Mouse (Mus musculus): ENCODE measurements at regions not wholly inside any gene's neighbourhood (a gene's known extent, or its start where the extent isn't known, plus 50 kb on each side); places are given as distances from the start of the nearest gene placed in this dataset.

DNA sequence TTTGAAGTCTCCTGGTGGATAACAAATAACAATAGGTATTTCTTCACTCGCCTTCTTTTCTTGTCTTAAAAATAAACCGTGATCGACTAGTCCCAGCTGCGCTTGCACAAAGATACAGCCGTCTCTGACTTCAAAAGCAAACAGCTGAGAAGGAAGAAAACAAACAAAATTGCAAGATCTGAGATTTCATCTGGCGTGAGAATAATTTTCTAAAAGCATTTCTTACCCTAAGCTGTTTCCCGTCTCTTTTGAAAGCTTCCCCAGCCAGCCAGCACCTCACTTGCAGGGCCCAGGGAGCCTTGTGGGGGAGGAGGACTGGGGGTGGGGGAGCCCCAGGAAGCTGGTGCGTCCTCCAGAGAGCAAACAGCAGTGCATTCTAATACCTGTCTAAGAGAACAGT is 258.2 kb upstream of the Pabpc6 start:
- H3K9me3 ChIP-seq: no peaks in the 10 kb centered on the region
- H3K4me3 ChIP-seq: no peak overlapping the region
- 57% methylated on average over 8 of the region's 8 CpGs for WGBS
- no peak for ATAC-seq (replicated peaks)
- H3K4me1 ChIP-seq: peaks cover 17% of the 10 kb centered on the region; the same call in 1 of the 2 replicates
- H3K27me3 ChIP-seq: no peaks in the 10 kb centered on the region
- no peak overlapping the region for H3K4me2 ChIP-seq (replicated peaks)
- peak overlapping the region; percentile 71 for H3K27ac ChIP-seq (replicated peaks)
- H3K36me3 ChIP-seq: no peaks in the 10 kb centered on the region
- H3K9ac ChIP-seq (replicated peaks): no peak overlapping the region

DNA sequence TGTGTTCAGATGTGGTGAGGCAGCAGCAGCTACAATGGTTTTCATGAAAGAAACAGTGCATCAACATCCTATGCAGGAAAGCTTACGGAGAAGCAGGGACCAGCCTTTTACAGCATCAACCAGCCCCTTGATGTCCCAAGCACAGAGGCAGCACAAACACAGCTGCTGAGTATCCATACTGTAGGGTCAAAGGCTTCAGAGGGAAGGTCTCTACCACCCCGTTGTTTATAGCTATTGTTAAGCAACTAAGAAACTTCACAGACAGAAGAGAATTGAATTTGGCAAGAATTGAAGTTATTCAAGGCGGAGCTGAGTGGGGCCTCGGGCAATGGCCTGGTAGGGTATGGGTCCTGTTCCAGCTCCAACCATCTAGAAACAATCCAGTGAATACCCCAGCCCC is 256.8 kb upstream of the Pabpc6 start:
- no peak for ATAC-seq (replicated peaks)
- Histone ChIP-seq H3K4me1 (peaks cover 17% of the 10 kb centered on the region; the same call in 1 of the 2 replicates), H3K27me3 (no peaks in the 10 kb centered on the region), H3K4me2 (replicated peaks) (no peak overlapping the region), H3K27ac (replicated peaks) (no peak overlapping the region), H3K36me3 (no peaks in the 10 kb centered on the region), H3K9me3 (no peaks in the 10 kb centered on the region), H3K4me3 (no peak overlapping the region), H3K9ac (replicated peaks) (no peak overlapping the region)
- WGBS: 42% methylated on average over 4 of the region's 4 CpGs

DNA sequence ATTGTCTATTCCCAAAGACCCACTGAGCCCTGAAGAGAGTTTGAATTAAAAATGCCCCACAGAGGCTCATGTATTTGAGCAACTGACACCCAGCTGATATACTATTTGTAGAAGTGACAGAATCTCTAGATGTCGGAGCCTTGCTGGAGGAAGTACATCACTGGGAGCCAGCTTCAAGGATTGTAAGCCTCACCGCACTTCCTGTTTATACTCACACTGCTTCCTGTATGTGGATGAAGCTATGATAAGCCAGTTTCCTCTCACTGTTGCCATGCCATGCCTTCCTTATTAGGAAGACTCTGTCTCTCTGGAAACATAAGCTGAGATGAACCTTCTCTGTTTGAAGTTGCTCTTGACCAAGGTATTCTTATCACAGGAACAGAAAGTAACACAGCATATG is 251.8 kb upstream of the Pabpc6 start:
- no peak overlapping the region for H3K9ac ChIP-seq (replicated peaks)
- no peaks in the 10 kb centered on the region for H3K27me3 ChIP-seq
- H3K4me1 ChIP-seq: peaks cover 2% of the 10 kb centered on the region; the same call in 1 of the 2 replicates
- H3K36me3 ChIP-seq: no peaks in the 10 kb centered on the region
- no peak overlapping the region for H3K4me2 ChIP-seq (replicated peaks)
- no peaks in the 10 kb centered on the region for H3K9me3 ChIP-seq
- H3K27ac ChIP-seq (replicated peaks): no peak overlapping the region
- WGBS: 94% methylated on average over 2 of the region's 2 CpGs
- no peak overlapping the region for H3K4me3 ChIP-seq
- ATAC-seq (replicated peaks): no peak

DNA sequence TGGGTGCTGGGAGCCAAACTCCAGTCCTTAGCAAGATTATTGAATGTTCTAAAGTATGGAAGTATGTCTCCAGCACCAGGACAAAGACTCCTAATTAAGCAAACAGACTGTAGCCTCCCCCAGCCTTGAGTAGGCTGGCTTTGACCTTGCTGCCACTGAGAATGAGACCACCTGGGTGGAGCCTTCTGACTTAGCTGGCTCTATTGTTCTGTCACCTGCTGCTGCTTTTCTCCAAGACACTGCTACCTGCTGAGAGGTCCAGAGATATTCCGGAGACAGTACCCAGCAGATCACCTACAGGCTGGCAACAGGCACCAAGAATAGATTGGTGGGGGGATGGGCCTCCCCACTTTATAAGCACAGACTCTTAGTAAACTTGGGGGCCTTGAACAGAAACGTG is 247.5 kb upstream of the Pabpc6 start:
- no peaks in the 10 kb centered on the region for H3K36me3 ChIP-seq
- H3K4me1 ChIP-seq: no peaks in the 10 kb centered on the region
- H3K27ac ChIP-seq (replicated peaks): no peak overlapping the region
- no peaks in the 10 kb centered on the region for H3K9me3 ChIP-seq
- no peak overlapping the region for H3K4me3 ChIP-seq
- no peak overlapping the region for H3K4me2 ChIP-seq (replicated peaks)
- ATAC-seq (replicated peaks): no peak
- WGBS: 27% methylated on average over 2 of the region's 2 CpGs
- no peak overlapping the region for H3K9ac ChIP-seq (replicated peaks)
- H3K27me3 ChIP-seq: no peaks in the 10 kb centered on the region

DNA sequence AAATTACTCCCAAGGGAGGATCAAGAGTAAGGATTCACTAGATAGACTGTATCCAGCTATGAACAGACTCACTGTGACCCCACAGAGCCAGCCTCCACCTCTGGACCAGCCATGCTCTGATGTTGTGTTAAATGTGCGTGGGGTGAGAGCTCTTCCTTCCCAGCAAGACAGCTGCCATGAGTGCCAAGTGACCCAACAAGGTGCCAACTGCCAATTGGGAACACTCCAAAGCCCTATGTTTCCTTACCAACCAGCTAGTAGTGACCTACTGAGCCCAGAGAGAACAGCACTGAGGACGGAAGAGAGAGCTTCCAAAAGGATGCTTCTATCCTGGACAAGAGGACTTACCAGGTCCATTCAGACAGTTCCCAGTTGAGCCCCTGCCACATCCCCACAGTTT is 241.3 kb upstream of the Pabpc6 start:
- no peaks in the 10 kb centered on the region for H3K36me3 ChIP-seq
- H3K4me1 ChIP-seq: peaks cover 9% of the 10 kb centered on the region
- no peak for ATAC-seq (replicated peaks)
- WGBS: 77% methylated on average over 2 of the region's 2 CpGs
- no peak overlapping the region for H3K27ac ChIP-seq (replicated peaks)
- no peaks in the 10 kb centered on the region for H3K27me3 ChIP-seq
- no peaks in the 10 kb centered on the region for H3K9me3 ChIP-seq
- no peak overlapping the region for H3K9ac ChIP-seq (replicated peaks)
- H3K4me3 ChIP-seq: no peak overlapping the region
- no peak overlapping the region for H3K4me2 ChIP-seq (replicated peaks)

DNA sequence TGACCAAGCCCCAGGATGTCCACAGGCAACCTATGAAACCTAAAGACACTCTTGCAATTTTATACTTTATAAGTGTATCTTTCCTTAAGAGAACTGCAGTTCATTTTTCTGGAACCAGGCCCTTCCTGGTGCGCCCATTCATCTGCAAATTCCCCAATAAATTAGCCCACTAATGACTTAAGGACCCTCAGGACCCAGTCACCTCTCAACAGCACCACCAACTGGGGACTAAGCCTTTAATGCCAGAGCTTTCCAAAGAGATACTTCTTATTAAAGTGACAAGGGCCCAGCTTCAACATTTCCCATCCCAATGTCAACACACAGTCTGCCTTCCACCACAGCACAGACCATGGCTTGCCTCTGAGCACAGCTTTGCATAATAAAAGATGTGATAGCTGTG is 237.6 kb upstream of the Pabpc6 start:
- 26% methylated on average over 1 of the region's 1 CpGs for WGBS
- Histone ChIP-seq H3K27me3 (no peaks in the 10 kb centered on the region), H3K4me1 (peaks cover 36% of the 10 kb centered on the region), H3K4me3 (no peak overlapping the region), H3K27ac (replicated peaks) (0 out of 2 replicates have a peak overlapping the region, but pooled peaks have one; percentile 82), H3K36me3 (no peaks in the 10 kb centered on the region), H3K9me3 (no peaks in the 10 kb centered on the region), H3K4me2 (replicated peaks) (no peak overlapping the region), H3K9ac (replicated peaks) (no peak overlapping the region)
- ATAC-seq (replicated peaks): no peak

DNA sequence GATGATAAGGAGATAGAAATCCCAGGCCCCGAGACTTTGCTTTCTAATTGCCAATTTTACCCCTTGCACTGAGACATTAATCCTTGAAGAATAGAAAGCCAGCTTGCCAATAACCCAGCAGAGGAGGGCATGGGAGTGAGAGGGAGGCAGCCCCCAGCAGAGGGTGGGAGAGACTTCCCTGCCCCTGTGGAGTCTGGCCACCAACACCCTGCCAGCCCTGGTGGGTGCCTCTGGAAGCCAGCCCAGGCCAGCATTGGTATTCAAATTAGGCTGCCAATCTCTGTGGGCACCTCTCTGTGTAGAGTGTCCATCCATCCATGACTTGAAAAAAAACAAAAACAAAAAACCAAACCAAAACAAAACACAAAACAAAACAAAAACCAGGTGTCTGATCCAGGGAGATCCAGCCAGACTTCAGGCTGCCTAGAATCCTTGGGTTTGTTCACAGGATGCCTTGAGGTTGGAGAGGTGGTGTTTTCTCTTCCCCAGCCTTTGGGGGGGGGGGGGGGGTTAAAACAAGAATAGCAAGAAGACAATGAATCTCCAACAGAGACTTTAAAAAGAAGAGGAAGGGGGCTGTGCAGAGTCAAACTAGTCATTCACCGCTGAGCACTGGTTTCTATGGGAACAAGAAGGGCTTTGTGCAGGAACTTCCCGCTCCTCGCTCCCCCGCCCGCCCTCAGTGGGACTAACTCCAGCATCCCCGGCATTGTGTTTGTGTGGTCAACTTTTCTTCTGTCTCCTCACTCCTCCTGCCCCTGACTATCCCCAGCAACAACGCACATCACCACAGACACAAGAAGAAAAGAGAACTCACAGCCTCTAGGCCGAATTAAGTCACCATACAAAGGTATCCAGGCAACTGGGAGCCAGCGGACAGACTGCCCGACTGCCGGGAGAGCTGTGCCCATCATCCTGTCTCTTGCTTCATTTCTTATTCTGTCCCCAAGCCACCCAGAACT is 236.3 kb upstream of the Pabpc6 start:
- H3K36me3 ChIP-seq: no peaks in the 10 kb centered on the region
- WGBS: under 1% methylated on average over 12 of the region's 12 CpGs
- H3K27ac ChIP-seq (replicated peaks): peak overlapping the region; percentile 82
- no peaks in the 10 kb centered on the region for H3K9me3 ChIP-seq
- H3K9ac ChIP-seq (replicated peaks): peak overlapping the region; percentile 16
- ATAC-seq (replicated peaks): peak; percentile 87
- peak overlapping the region; percentile 24 for H3K4me3 ChIP-seq
- peak overlapping the region; percentile 43 for H3K4me2 ChIP-seq (replicated peaks)
- H3K27me3 ChIP-seq: no peaks in the 10 kb centered on the region
- H3K4me1 ChIP-seq: peaks cover 36% of the 10 kb centered on the region

DNA sequence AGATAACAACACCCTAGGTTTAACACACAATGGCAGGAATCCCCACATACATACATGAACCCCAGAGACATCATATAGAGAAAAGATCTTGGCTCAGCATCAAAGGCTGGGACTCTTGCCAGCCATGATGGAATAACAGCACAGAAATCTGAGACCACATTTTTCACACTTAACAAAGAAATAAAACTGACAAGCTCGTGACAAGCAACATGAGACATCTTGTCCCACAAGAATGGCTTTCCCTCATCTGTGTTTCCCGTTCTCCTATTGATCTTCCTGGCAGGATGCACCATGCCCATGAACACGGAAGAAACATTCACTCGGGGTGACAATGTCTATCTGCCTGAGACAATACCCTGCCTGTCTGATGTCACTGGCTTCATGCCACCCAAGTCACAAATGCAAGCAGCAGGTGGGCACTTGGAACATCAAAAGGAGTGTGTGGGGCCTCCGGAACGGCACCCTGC is 235.0 kb upstream of the Pabpc6 start:
- no peak; the same call in 1 of the 2 replicates for ATAC-seq (replicated peaks)
- peak overlapping the region; percentile 82 for H3K27ac ChIP-seq (replicated peaks)
- H3K9ac ChIP-seq (replicated peaks): no peak overlapping the region
- H3K4me1 ChIP-seq: peaks cover 36% of the 10 kb centered on the region
- H3K4me3 ChIP-seq: no peak overlapping the region
- WGBS: 7% methylated on average over 6 of the region's 6 CpGs
- H3K9me3 ChIP-seq: no peaks in the 10 kb centered on the region
- H3K36me3 ChIP-seq: no peaks in the 10 kb centered on the region
- no peaks in the 10 kb centered on the region for H3K27me3 ChIP-seq
- no peak overlapping the region for H3K4me2 ChIP-seq (replicated peaks)

DNA sequence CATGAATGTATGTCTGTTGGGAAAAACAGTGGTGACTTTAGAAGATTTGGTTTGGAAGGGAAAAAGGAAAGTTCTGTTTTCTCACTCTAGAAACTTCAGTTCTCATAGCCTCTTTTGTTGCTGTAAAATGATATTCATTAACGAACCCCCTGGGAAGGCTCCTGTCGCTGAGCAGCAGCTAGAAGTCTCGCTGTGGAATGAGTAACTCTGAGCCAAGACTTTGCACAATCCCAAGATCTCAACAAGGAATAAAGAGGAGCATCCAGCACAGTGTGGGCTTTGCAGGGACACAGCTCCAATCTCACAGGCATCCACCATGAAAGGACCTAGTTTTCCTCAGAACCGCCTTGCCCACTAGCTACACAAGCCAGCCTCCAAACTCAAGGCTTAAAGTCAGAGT is 233.8 kb upstream of the Pabpc6 start:
- no peaks in the 10 kb centered on the region for H3K9me3 ChIP-seq
- no peak overlapping the region for H3K9ac ChIP-seq (replicated peaks)
- ATAC-seq (replicated peaks): no peak
- H3K27ac ChIP-seq (replicated peaks): peak overlapping the region; percentile 82
- 26% methylated on average over 4 of the region's 4 CpGs for WGBS
- H3K36me3 ChIP-seq: no peaks in the 10 kb centered on the region
- peaks cover 36% of the 10 kb centered on the region for H3K4me1 ChIP-seq
- H3K4me3 ChIP-seq: no peak overlapping the region
- no peaks in the 10 kb centered on the region for H3K27me3 ChIP-seq
- no peak overlapping the region for H3K4me2 ChIP-seq (replicated peaks)

DNA sequence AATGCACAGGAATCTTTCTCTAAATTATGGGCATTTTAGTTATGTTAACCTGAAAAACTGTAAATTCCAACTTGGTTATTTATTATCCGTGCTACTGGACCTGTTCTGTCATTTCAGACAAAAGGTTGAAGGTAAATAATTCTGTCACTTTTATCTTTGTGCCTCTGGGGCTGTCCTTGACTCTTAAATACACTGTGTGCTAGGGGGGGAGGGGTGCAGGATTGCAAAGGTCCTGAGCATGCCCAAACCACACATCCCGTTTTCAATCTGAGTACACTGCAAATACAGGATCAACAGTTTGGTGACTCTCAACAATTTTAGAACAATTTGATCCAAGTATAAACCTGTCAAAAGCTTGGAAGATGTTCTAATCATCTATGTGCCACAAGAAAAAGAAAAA is 227.4 kb upstream of the Pabpc6 start:
- 71% methylated on average over 2 of the region's 2 CpGs for WGBS
- H3K4me3 ChIP-seq: no peak overlapping the region
- no peak for ATAC-seq (replicated peaks)

DNA sequence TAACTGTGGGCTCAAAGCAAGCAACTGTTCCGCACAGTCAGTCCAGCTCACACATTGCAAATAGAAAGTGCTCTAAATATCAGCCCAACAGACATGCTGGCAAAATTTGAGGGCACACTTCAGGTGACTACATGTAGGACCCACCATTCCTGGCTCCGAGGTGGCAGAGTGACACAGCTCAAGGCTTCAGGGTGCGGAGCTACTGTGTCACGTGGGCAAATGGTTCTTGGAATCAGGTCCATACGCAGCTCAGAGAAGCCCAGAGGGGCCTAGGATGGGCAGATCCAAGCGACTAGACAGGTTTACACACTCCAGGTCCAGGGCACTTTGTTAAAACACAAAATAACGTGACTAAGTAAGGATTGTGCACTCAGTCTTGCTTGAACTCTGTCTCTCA is 226.2 kb upstream of the Pabpc6 start:
- H3K9me3 ChIP-seq: no peaks in the 10 kb centered on the region

More for the DNA sequence above, 227.4 kb upstream of the Pabpc6 start:
- Histone ChIP-seq H3K27ac (replicated peaks) (no peak overlapping the region), H3K4me1 (0 out of 2 replicates have a peak, but pooled peaks cover 2% of the 10 kb centered on the region), H3K27me3 (no peaks in the 10 kb centered on the region), H3K9me3 (no peaks in the 10 kb centered on the region), H3K9ac (replicated peaks) (no peak overlapping the region), H3K4me2 (replicated peaks) (no peak overlapping the region), H3K36me3 (no peaks in the 10 kb centered on the region)

DNA sequence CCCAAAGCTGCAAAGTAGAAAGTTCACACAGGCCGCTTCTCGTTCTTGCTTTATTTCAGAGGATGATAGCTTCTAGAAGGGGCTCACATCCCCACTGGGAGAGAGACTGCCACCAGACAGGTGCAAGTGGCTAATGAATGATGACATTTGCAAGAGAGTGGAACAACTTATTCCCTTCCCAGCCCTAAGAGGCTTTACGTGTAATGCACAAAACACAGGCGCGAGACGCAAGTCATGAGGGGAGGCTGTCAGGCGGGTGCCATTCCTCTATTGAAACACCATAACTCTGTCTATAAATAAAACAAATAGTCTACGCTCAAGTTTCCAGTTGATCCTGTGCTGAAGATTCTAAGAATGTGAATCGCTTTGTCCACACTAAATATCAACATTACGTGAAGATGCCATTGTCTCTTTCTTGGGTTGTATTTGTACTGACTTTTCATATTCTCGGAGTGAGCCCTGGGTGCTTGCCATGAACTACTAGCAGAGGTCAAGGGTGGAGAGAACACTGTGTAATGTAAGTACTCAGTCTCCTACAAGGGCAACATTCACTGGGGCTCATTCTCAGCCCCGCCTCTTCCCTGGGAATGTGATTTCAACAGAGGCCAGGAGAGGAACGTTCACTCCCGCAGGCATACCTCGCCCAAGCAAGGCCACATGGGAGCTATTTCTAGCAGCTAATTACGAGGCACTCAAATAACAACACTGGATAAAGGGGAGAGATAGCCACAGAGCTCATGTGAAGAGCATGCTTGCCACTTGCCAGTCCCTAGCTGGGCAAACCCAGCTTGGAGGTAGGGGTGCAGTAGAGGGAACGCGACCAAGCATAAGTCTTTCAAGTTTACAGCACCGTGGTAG is 225.5 kb upstream of the Pabpc6 start:
- Histone ChIP-seq H3K27ac (replicated peaks) (no peak overlapping the region), H3K4me3 (no peak overlapping the region), H3K36me3 (no peaks in the 10 kb centered on the region), H3K9me3 (no peaks in the 10 kb centered on the region), H3K27me3 (no peaks in the 10 kb centered on the region), H3K9ac (replicated peaks) (no peak overlapping the region), H3K4me1 (0 out of 2 replicates have a peak, but pooled peaks cover 2% of the 10 kb centered on the region), H3K4me2 (replicated peaks) (no peak overlapping the region)
- WGBS: 75% methylated on average over 19 of the region's 19 CpGs
- no peak for ATAC-seq (replicated peaks)

More for the DNA sequence above, 226.2 kb upstream of the Pabpc6 start:
- 0 out of 2 replicates have a peak, but pooled peaks cover 2% of the 10 kb centered on the region for H3K4me1 ChIP-seq
- H3K9ac ChIP-seq (replicated peaks): no peak overlapping the region
- no peak overlapping the region for H3K4me2 ChIP-seq (replicated peaks)
- WGBS: 87% methylated on average over 7 of the region's 7 CpGs
- H3K4me3 ChIP-seq: no peak overlapping the region
- H3K36me3 ChIP-seq: no peaks in the 10 kb centered on the region
- H3K27ac ChIP-seq (replicated peaks): no peak overlapping the region
- ATAC-seq (replicated peaks): no peak
- no peaks in the 10 kb centered on the region for H3K27me3 ChIP-seq

Data from forebrain, embryonic 15.5 days (tissue).